Mouse (Mus musculus): ENCODE data around the gene Prdx6b. TPM values are rescaled to one million over a fixed set of nuclear protein-coding genes. Genes with fewer than 3 reads are reported as not detected.

Gene Prdx6b
- not detected for polyA plus RNA-seq (2014; fragmentation: Illumina TruSeq; extraction: RNeasy Lipid Tissue Mini Kit (QIAGEN cat#74804); ENCODE audit: low read depth, low replicate concordance)

DNA sequence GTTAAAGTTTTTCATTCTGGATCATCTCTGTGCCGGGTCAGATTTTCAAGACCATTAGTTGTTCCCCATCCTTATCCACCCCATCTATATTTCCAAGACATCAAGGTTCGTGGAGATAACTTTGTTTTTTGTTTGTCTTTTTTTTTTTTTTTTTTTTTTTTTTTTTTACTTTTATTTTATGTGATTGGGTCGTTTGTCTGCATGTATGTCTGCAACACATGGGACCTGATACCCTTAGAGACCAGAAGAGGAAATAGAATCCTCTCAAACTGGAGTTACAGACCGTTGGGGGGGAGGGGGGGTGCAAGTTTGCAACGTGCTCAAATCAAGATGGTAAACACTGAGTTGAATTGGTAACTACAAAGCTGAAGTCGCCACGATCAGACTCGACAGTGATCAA, at the start of gene Prdx6b:
Prdx6b (plus strand) TSS at position 301 of the 400 bp plus-strand sequence.

DNA sequence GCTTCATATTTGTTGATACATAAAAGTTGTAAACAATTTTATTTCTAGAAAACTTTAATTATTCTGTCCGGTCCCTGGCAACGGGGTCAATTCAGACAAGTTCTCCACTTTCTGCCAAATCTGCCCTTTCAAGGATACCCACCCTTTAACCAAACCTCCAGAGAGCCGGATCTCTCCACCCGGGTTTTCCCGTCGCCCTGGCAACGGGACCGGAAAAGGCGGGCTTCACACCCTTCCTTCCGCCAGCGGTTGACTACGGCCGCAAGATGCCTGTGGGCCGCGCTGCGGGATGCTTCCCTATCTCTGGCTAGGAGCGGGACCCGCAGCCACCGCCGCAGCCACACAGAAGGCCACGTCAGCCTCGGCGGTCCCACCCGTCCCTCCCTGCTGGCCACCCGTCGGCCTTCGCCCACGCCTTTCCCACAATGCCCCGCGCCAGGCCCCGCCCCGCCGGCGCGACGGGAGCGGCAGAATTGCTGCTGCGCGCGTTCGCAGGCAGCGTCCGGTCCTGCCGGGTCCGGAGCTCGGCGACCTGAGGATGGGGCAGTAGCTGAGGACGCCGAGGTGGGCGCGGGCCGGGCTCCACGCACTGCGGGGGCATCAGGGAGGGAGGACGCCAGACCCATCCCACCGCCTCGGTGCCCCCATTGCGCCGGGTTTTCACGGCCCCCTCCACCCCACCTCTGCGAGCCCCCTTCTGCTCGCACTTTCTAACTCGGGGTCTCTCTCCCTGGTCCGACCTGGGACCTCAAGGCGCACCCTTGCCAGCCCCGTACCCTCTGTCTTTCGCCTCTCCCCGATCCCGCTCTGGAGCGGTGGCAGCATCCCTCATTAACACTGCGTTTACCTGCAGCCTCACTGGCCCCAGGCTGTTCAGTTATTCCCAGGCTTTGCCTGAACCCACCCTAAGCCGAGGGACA, 23.2 kb downstream of the Prdx6b start, which contains the start of gene Dnajc10:
Dnajc10 (plus strand) TSS at position 225 of the 920 bp plus-strand sequence.

Other genes starting within 250 kb of the Prdx6b start
- 189 TPM for gene Pde1a, start 163.0 kb upstream of the Prdx6b start, polyA plus RNA-seq (2014; fragmentation: Illumina TruSeq; extraction: RNeasy Lipid Tissue Mini Kit (QIAGEN cat#74804); ENCODE audit: low read depth, low replicate concordance)
- 123 TPM for gene Dnajc10, start 23.0 kb downstream of the Prdx6b start, polyA plus RNA-seq (2014; fragmentation: Illumina TruSeq; extraction: RNeasy Lipid Tissue Mini Kit (QIAGEN cat#74804); ENCODE audit: low read depth, low replicate concordance)
- gene Frzb, start 155.2 kb downstream of the Prdx6b start, polyA plus RNA-seq (2014; fragmentation: Illumina TruSeq; extraction: RNeasy Lipid Tissue Mini Kit (QIAGEN cat#74804); ENCODE audit: low read depth, low replicate concordance): 14.6 TPM